Mouse (Mus musculus): Measurements from ENCODE around the gene Tmem132d.

GRCm38 (mm10) chr5:127806850-127807249, 626.0 kb downstream of the Tmem132d start:
- no peak for TF ChIP-seq FLI1 (IDR thresholded peaks at IDR 0.05; ENCODE audit: low read length)
- no peak for TF ChIP-seq GATA1 (IDR thresholded peaks at IDR 0.05; ENCODE audit: borderline replicate concordance, low read length)

All from megakaryocyte, embryonic 14.5 days (primary cell).